Mouse (Mus musculus): ENCODE results near the gene Slco3a1.

The Slco3a1 gene

GRCm38 (mm10) chr7:74279356-74279755 is 275.2 kb downstream of the Slco3a1 start:
- DNase-seq = no peak

DNA sequence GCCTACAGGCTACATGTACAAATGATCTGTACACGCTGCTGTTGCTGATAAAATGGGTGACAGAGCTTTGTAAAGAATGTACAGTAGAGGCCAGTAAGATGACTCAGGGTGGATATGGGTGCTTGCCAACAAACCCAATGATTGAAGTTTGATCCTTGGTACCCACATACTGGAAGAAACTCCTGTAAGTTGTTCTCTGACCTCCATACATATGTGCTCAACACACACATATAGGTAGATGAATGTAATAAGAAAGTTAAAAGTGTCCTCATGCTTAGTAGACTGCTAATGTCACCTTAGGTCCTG is 284.5 kb downstream of the Slco3a1 start:
- no peak for DNase-seq

- DNase-seq = no peak
These were observed 285.1 kb downstream of the Slco3a1 start for GRCm38 (mm10) chr7:74269283-74270088.

- no peak for DNase-seq
These were observed 287.9 kb downstream of the Slco3a1 start for GRCm38 (mm10) chr7:74266511-74267168.

- no peak for DNase-seq
These were observed 298.3 kb downstream of the Slco3a1 start for GRCm38 (mm10) chr7:74256291-74256690.

- DNase-seq = peak; percentile 22 to 26
These were observed 302.5 kb downstream of the Slco3a1 start for GRCm38 (mm10) chr7:74252066-74252465.

GRCm38 (mm10) chr7:74241236-74241635 is 313.3 kb downstream of the Slco3a1 start:
- DNase-seq = no peak

DNA sequence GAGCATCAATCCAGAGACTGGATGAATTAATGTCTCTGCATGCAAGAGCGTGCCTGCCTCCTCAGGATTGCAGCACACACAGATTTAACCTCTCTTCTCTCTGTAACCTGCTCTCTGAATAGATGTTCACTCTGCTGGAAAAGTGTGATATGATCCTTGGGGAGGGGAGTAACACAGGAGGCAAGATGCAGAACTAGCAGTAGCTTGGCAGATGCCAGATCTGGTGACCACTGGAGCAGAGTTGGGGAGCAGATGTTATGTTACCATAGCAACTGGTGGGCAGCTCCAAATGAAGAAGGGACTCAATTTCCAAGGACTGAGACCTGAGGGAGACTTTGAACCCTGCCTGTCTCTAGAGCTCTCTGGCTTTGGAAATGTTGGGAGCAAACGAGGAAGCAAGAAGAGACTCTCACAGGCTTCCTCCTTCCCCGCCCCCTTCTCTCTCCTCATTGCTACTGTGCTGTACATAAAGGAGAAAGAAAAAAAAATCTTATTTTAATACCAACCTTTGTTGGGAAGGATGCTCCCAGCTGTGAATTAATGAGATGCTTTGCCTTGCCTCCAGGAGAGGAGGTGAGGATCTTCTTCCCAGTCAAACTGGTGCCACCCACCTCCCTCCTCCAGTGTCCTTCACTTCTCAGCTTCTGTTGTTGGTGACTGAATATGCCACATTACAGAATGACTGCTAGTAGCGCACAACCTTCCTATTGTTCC is 314.0 kb downstream of the Slco3a1 start:
- DNase-seq = no peak
